Mouse (Mus musculus) brain, embryonic 14.5 days (tissue): ENCODE measurements around the gene Creb3l1. TPM values are rescaled to one million over a fixed set of nuclear protein-coding genes. Genes with fewer than 3 reads are reported as not detected.

ENCODE experiments used
- DNase-seq: peaks from one replicate; pipeline ENCODE4 v3.0.0-alpha.2; 2011; ENCODE audit warnings: low read depth
- CTCF ChIP-seq: fragments of 200-500 bp; IDR thresholded peaks from 2 replicates; pipeline ENCODE4 v1.5.1; 2012; ENCODE audit warnings: inconsistent platforms, mild to moderate bottlenecking, moderate library complexity, borderline replicate concordance; ENCODE audit not compliant: insufficient read depth, insufficient read length; ENCODE audit errors: extremely low read depth
- POLR2A ChIP-seq: fragments of 200-500 bp; IDR thresholded peaks from 2 replicates; pipeline ENCODE4 v1.6.1; 2012; ENCODE audit warnings: mild to moderate bottlenecking, inconsistent platforms, borderline replicate concordance; ENCODE audit not compliant: poor library complexity, insufficient read depth, insufficient read length, severe bottlenecking; ENCODE audit errors: extremely low read depth
- polyA plus RNA-seq: library from polyadenylated mRNA; depleted of rRNA; stranded (reverse); fragments of >200 nt; gene quantifications from 2 replicates; pipeline ENCODE4 v1.2.3, GENCODE M21; 2012

Gene Creb3l1
- polyA plus RNA-seq, 1 experiment, result 4.7 TPM

- no peak for DNase-seq
- TF ChIP-seq CTCF (no peak), POLR2A (no peak)
Measured at GRCm38 (mm10) chr2:92029387-92030133, 5.3 kb upstream of the Creb3l1 start.

- TF ChIP-seq CTCF, result no peak
- no peak for DNase-seq
Measured at GRCm38 (mm10) chr2:92027811-92028590, 3.7 kb upstream of the Creb3l1 start.

GRCm38 (mm10) chr2:92025966-92026365 lies 1.7 kb upstream of the Creb3l1 start:
- TF ChIP-seq POLR2A (no peak), CTCF (no peak)
- DNase-seq, result no peak

GRCm38 (mm10) chr2:92025202-92025601 lies 900 bp upstream of the Creb3l1 start:
- no peak for DNase-seq
- no peak for TF ChIP-seq CTCF
- TF ChIP-seq POLR2A, result no peak

GRCm38 (mm10) chr2:92023362-92024273 lies 684 bp downstream of the Creb3l1 start:
- peak; percentile 39 for DNase-seq
- TF ChIP-seq POLR2A (no peak), CTCF (peak; percentile 30; the same call in 1 of the 2 replicates)

- TF ChIP-seq CTCF, result no peak
- TF ChIP-seq POLR2A, result no peak
- DNase-seq, result no peak
Measured at GRCm38 (mm10) chr2:92020676-92021265, 3.5 kb downstream of the Creb3l1 start.

GRCm38 (mm10) chr2:92017440-92017839 lies 6.9 kb downstream of the Creb3l1 start:
- DNase-seq, result no peak
- no peak for TF ChIP-seq CTCF
- no peak for TF ChIP-seq POLR2A

GRCm38 (mm10) chr2:92016981-92017380 lies 7.3 kb downstream of the Creb3l1 start:
- DNase-seq, result peak; percentile 59
- no peak for TF ChIP-seq POLR2A
- TF ChIP-seq CTCF, result no peak

GRCm38 (mm10) chr2:92014891-92015290 lies 9.4 kb downstream of the Creb3l1 start:
- no peak for TF ChIP-seq POLR2A
- TF ChIP-seq CTCF, result no peak
- no peak for DNase-seq

- TF ChIP-seq POLR2A (no peak), CTCF (no peak)
- no peak for DNase-seq
Measured at GRCm38 (mm10) chr2:92014248-92014647, 10.1 kb downstream of the Creb3l1 start.
